Mouse (Mus musculus) erythroid progenitor cell, adult 5-6 weeks (primary cell): Measurements from ENCODE around the gene Gtsf1l. TPM values are rescaled to one million over a fixed set of nuclear protein-coding genes. Genes with fewer than 3 reads are reported as not detected.

Source experiments
- ATAC-seq: replicated peaks from 2 replicates; pipeline ENCODE4 v1.8.0; 2016; ENCODE audit warnings: moderate number of reproducible peaks, mild to moderate bottlenecking, moderate TSS enrichment, inconsistent platforms; ENCODE audit not compliant: poor library complexity, low FRiP score, severe bottlenecking
- total RNA-seq, 2 experiments: library from RNA; stranded (forward) in 1 of 2; stranded (reverse) in 1 of 2; fragments of 150-400 nt in 1 of 2; fragments of 186-747, 209-891 nt in 1 of 2; gene quantifications; 2 replicates each; pipeline versions ENCODE4 v1.2.3 to v1.2.4; 2015 to 2017; ENCODE audit warnings: low replicate concordance in 2 of 2

The Gtsf1l gene
- total RNA-seq (2015; ENCODE audit: low replicate concordance) (not detected in 2 replicates), total RNA-seq (2017; ENCODE audit: low replicate concordance) (not detected in 2 replicates)

DNA sequence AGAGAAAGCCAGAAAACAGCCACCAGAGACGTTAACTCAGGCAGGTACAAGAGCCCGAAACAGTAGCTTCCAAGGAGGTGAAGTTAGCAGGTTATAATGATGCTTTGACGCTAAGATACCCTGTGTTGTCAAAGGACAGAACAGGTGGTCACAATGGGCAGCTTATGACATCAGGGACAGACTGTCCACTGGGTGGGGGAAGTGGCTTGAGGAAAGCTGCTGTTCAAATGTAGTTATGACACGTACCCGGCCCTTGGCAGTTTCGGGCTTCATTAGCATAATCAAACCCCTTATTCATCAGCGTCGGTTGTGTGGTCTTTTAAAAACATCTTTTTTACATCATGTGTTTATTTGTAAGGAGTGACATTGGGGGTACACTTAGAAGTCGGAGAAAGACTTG is at the start of gene Gtsf1l:
Gtsf1l (minus strand) TSS at position 128 of the 400 bp plus-strand sequence.
- ATAC-seq, result no peak

DNA sequence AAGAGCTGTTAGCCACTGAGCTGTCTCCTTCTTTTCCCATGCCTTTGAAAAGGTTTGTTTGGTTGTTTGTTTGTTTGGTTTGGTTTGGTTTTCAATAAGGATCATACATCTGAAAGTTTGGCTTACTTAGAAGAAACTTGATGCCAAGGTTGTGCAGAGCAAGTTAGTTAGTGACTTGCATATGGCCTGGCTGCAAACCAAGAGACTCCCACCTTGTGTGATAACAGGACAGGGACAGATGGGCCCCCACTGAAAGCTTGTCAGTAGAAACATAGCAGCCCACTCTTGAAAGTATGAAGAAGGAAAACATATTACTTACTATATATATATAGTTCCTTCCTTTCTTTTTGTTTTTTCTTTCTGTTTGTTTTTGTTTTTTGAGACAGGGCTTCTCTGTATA is 49.3 kb upstream of the Gtsf1l start:
- no peak for ATAC-seq

DNA sequence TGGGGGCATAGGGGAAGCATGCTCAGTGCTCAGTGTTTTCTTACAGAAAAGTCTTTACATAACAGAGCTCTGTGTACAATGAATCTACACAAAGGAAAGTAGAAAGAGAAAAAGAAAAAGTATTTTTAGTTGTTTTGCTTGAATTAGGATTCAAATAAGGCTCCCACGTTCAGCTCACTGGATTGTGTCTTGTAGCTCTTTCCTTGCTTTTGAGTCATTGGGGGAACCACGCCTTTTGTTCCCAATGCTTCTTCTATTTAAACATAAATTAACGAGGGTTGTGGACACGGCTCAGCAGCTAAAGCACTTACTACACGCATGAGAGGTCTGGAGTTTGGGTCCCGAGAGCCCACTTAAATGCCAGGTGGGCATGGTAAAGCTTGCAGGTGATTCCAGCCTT is 48.3 kb upstream of the Gtsf1l start:
- no peak for ATAC-seq

DNA sequence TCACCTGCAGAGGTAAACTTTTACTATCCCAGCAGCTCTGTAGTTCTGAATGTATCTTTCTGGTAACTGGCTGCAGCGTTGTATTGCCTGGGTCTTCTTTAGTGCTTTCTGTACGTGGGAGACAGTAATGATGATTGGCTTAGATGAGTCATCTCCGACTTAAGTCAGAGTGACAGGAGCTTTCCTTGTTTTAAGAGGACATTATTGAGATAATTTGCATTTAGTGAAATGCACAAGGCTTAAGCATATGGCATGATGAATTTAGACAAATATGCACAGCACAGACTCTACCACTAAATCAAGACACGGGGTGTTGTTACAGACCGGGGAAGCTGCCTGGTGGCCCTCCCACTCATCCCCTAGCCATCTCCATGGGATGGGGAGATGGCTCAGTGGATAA is 44.7 kb upstream of the Gtsf1l start:
- ATAC-seq, result no peak

DNA sequence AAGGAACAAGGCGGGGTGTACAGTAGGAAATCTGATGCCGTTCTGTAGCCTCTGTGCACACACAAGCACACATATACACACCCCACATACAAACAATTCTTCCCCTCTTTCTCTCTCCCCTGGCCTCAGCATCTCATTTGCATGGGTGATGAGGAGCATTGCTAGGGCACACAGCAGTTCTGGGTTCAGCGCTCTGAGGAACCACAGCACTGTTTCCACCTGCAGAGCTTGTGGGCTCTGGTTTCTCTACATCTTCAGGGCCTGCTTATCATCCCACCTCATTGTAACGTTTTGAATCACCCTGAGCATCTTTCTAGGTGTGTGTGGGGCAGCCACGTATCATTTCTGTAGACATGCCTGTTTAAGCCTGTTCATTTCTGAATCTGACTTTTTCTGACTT is 43.2 kb upstream of the Gtsf1l start:
- ATAC-seq, result no peak

DNA sequence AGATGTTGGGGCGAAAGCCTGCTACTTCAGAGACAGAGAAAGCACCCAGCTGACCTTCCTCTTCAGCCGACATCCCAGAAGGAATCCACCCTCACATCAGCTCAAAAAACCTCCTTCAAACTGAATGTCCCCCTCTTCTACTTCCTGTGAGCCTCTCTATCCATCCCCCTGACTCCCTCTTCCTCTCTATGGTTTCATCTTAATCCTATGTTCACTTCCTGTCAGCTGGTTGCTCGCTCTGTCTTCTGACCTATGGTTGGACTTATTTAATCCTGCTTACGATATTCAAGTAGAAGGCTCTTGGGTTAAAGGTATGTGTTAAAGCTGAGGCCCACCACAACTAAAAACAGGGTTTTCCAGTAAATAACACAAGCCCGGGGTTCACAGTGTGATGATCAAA is 35.8 kb upstream of the Gtsf1l start:
- ATAC-seq, result no peak

DNA sequence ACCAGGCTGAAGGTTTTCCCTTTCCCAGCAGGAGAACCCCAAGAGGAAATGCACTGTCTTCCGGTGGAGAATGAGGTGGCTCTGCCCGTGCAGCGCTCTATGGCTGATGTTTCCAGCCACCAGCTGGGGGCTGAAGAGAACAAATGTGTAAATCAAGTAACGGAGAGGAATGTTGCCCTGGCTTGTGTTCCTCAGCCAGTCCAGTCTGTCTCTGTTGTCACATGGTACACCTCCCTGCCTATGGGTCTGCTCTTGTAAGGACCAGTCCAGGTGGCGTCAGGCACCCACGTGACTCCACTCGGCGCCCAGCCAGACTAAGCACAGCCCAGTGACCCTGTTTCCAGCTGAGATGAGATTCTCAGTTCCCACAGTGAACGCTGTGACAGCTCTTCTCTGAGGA is 34.7 kb upstream of the Gtsf1l start:
- ATAC-seq, result no peak

DNA sequence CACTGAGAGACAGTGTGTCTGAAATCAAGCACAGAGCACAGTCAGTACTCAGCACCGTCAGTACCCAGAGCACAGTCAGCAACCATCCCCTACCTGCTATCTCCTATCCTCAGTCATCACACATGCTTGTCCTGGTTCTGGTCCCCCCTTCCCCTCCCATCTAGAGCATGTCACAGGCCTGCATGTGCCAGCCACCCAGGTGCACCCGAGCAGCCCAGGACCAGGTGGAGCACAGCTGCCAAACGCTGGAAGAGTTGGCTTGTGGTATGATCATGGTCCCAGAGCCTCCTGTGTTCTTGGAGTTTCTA is 33.7 kb upstream of the Gtsf1l start:
- ATAC-seq, result no peak

DNA sequence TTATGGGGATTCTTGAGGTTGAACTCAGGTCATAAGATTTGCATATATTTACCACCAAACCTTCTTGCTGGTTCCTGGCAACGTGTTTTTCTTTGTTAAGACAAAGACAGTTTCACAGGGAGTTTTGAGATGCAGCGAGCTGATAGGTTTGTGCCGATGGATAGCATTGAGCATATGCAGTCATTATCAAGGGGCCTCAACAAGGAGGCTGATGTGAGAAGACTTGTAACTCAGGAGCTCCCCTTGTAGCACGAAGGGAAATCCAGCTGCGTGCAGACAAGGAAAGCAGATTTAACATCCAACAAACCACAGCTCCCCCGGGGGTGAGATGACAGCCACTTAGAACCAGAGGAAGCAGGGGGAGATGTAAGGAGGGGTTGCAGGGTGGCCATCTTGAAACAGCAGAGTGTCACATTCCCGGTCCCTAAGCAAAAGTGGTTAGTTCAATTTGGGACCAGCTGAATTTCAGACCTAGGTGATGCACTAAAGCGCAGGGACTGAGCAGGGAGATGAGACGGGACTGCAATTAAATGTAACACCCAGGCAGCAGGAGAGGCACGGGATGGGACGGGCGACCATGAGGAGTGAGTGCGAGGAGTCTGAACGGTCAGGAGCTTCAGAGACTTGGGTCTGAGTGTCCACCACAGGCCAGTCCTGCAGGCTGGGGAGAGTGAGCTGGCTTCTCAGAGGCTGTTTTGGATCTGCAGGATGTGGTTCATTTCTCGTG is 33.1 kb upstream of the Gtsf1l start:
- ATAC-seq, result no peak

DNA sequence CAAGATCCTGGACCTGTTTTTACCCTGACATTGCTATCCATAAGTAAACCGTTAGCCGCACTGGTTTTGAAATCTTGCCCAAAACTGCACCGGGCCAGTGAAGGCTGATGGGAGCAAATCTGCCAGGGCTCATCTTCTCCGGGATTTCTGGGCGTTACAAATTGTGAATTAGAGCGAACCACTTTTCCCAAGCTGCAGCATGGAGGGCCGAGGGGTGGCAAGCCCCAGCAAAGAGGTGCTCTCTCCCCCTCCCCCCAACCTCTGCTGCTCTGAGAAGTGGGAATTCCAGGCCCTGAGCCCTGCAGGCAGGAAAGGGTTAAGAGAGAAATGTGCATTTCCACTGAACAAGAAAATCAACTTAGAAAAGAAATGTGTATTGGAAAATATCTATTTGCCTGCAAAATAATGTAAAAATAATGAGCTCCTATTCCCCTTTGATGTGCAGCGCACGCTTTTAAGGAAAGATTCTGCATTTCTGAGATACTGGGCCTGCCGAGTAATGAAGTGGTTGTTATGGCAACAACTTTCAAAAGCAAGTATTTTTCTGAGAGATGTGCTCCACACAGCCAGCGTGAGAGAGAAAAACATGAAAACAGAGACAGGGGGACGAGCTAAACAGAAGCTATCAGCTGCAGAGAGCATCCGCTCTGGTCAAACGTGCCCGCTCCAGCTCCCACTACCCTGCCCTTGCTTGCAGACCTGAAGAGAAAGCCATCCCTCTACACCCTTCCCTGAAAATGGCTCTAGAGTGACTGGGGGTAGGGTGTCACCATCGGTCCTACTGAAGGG is 24.0 kb upstream of the Gtsf1l start:
- no peak for ATAC-seq

DNA sequence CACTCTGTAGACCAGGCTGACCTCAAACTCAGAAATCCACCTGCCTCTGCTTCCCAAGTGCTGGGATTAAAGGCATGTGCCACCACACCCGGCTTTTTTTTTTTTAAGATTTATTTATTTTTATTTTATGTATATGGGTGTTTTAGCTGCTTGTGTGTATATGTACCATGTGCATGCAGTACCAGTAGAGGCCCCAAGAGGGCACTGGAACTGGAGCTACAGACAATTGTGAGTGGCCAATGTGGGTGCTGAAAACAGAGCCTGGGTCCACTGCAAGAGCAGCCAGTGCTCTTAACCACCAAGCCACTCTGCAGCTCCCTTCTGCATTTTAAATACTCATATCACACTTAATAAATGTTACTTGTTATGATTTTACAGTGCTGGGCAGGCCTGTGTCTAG is 23.1 kb upstream of the Gtsf1l start:
- ATAC-seq, result no peak

DNA sequence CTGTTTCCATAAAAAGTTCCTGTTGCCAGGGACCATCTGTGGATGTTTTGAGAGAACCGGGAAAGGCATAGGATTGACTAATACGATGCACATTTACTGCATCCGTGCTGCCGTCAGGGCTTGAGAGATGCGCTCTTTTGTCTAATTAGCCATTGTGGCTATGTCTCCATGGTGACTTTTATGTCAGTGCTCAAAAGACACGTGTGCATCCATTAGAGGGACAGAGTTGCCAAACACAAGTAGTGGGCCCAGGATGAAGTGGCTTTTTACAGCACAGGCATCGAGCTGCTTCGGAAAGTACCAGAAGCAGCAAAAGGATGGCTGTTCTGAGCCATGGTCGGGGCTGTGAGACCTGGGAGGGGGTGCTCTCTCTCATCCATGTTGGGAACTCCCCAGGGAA is 20.7 kb upstream of the Gtsf1l start:
- ATAC-seq, result no peak

DNA sequence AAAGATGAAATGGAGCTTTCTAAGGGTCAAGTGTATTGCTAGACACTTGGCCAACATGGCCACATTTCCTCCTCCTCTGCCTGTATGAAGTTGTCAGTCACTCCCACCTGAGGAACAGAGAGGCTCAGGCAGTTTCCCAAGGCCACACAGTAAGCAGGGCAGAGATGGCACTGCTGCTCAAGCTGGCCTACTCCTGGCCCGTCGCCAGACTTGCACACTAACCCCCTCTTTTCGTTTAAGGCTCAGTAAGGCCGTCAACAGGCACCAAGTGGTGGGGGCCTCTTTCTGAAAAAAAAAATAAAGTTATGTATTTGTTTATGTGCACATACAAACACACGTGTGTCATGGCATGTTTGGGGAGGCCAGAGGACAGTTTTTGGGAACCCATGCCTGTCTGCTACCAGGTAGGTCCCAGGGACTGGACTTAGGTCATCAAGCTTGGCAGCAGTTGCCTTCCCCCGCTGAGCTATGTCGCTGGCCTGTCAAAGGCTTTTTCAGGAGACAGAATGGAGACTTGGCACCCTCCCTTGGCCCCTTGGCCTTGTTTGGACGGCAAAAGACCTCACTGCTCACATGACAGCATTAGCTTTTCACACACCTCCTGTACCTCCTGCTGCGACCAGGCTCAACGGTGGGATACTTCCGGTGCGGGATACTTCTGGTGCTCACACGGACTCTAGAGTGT is 16.6 kb upstream of the Gtsf1l start:
- no peak for ATAC-seq

DNA sequence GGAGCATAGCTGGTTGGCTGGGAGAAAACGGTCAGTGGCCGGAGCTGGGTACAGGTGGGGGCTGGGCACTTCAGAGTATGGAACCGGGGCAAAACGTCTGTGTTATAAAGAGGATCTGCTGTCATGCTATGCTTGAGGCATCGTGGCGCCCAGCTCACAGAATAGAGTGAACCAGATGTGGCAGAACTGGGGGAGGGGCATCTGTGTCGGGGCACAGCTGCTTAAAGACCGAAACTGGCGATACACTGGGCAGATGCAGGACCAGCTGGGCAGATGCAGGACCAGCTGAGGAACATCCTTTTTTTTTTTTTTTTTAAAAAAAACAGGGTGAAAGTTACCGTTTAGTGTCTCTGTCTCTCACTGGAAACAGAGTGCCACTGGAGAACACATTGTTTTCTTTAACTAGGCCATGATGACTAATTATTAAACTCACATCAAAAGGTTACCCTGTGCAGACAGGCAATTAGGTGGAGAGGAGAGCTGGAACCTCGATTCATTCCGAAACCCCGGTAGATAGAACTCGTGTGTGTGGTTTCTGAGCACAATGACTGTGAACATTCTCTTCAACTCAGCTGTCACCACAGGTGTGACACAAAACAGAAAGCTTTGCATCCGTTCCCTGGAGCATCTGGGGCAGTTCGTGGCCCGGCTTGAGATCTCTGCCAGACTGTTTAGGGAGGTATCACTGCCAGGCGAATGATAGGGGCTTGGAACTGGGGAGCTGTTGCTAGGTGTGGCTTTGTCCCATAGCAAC is 15.4 kb upstream of the Gtsf1l start:
- no peak for ATAC-seq

DNA sequence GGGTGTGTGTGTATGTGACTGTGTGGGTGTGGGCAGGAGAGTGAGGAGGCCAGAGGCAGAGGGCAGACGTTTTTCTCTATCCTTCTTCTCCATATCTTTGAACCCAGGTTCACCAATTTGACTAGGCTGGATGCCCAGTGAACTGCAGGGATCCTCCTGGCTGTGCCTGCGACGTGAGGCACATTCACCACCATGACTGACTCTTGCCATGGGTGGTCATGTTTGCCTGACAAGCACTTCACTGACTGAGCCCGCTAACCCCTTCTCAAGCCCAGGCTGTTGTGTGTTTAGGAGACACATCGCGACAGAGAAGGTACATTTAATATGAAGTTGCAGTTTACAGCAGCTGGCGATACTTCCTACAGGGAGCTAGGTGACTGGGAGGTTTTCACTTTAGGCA is 14.6 kb upstream of the Gtsf1l start:
- ATAC-seq, result no peak

DNA sequence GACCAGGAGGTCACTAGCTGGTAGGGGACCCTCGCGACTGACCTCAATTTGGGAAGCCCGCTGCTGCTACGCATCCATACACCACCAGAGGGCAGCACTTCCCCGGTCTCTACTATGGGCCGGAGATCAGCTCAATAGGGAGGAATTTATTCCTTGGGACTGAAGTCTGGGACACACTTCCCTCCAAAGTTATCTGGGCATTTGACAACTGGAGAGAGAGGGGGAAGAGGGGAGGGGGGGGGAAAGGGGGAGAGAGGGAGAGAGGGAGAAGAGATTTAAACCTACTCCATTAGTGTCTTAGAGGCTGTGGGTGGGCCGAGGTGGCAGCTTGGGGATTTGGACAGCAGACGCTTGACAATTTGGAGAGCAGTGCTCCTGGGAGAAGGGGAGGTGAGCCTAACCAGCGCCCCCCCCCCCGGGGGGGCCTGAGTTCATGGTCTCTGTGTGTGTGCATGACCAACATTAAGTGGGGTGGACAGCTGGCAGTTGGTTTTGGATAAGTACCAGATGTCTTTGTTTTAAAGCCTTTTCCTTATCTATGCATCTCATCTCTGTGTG is 14.1 kb upstream of the Gtsf1l start:
- no peak for ATAC-seq

DNA sequence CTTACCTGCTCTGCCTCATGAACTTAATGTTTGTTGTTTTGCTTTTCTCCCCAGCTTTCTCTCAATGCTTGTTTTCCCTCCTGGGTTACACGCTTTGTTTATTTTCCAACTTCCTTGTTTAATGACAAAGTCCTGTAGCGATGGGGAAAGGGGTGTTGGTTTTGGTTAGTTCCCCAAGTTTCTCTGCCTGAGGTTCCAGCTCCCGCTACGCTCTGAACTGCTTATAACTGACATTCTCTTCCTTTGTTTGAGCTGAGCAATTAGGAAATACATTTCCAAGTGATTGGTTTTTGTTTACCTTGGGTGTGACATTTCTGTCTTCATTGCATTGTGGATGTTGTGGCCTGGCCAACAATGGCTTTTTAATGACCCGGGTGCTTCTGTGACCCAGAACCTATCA is 12.9 kb upstream of the Gtsf1l start:
- no peak for ATAC-seq

DNA sequence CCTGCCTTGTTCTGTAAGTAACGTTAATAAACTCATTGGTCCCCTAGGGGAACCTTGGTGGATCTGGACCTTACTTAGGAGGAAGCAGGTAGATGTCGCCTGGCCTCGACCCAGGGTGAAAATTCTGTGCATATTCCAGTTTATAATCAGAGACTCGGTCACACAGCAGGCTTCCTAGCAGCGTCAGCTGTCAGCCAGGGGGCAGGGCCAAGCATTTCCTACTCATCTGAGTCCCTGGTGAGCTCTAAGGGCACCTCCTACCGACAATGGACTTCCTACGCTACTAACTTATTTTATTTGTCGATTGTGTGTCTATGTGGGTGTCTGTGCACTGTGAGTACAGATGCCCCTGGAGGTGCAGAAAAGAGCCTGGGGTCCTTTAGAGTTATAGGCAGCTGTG is 12.3 kb upstream of the Gtsf1l start:
- ATAC-seq, result no peak

DNA sequence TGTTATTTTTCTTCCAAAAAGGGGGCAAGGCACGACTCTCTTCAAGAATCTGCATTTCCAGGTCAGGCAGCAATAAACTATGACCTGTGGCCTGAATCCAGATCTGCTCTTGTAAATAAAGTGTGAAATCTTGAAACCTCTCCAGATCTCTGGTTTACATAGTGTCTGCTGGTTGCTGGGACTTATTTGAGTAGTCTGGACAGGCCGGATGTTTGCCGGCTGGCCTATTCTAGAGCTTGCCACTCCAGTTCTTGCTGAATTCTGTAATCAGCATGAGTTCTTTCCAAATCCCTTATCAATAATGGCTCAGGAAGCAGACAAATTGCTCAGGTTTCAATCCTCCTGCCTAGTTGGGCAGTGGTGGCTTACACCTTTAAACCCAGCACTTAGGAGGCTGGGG is 8.1 kb upstream of the Gtsf1l start:
- ATAC-seq, result no peak

DNA sequence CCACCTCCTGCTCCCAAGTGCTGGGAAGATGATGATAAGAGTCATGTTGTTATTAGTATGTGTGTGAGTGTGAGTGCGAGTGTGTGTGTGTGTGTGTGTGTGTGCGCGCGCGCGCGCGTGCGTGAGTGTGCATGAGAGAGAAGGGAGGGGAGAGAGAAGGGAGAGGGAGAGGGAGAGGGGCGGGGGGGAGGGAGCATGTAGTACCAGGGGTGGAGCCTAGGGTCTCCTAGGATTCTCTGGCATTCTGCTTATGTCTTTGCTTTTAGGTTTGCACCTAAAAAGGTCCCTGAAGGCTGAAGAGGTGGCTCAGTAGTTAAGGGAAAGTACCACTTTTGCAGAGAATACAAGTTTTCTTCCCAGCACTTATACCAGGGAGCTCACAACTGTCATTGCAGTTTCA is 7.3 kb upstream of the Gtsf1l start:
- no peak for ATAC-seq
